Mouse (Mus musculus): ENCODE measurements at regions not wholly inside any gene's neighbourhood (a gene's known extent, or its start where the extent isn't known, plus 50 kb on each side); places are given as distances from the start of the nearest gene placed in this dataset.

DNA sequence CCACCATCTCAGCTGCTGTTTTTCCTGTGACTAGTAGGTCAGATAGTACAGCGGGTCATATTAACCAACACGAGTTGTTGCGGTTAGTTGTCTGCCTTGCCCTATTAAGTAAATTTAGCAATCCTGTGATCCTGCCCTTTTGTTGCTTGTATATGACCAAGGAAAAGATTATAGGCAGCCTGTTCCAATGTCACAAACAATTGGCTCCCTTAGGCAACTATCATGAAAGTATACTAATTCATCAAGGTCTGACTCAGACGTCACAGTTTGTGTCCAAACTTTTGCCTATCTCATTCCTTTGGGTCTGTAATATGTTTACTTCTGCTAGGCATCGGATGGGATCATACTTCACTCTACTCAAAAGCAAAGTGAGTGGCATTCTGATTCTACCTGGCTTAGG, 100.4 kb upstream of the Fggy start:
- no peaks in the 10 kb centered on the region for H3K36me3 ChIP-seq (ENCODE audit: insufficient read depth, low read length)
- TF ChIP-seq NANOG (IDR thresholded peaks at IDR 0.05; ENCODE audit: borderline replicate concordance, low read length) (no peak), POU5F1 (IDR thresholded peaks at IDR 0.05; ENCODE audit: borderline replicate concordance, low read length) (no peak), CTCF (conservative IDR thresholded peaks at IDR 0.05; ENCODE audit: low read length) (no peak)
- no peaks in the 10 kb centered on the region for H3K27me3 ChIP-seq (ENCODE audit: insufficient read depth, low read length)
- no peaks in the 10 kb centered on the region for H3K4me1 ChIP-seq (replicated peaks; ENCODE audit: low read depth, low read length)
- no peak overlapping the region for H3K4me3 ChIP-seq (replicated peaks; ENCODE audit: low read length)
- H3K9me3 ChIP-seq (ENCODE audit: low read length) = no peaks in the 10 kb centered on the region

DNA sequence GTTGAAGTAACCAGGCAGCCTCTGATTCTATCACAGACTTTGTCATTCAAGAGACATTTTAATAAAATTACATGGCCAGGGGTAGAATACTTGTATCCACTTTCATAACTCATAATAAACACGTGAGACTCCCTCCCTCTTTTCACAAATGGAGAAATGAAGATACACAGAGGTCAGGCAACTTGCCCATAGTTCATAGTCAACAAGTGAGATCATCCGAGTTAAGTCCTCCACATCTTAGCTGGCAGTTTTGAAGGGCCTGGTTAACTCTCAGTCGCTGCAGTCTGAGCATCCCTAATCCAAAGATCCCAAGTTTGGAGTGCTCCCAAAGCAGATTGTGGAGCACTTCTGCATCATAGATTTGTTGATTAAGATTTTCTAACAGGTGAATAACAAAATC, 94.8 kb upstream of the Fggy start:
- Histone ChIP-seq H3K4me1 (replicated peaks; ENCODE audit: low read depth, low read length) (no peaks in the 10 kb centered on the region), H3K4me3 (replicated peaks; ENCODE audit: low read length) (no peak overlapping the region), H3K9me3 (ENCODE audit: low read length) (no peaks in the 10 kb centered on the region), H3K36me3 (ENCODE audit: insufficient read depth, low read length) (no peaks in the 10 kb centered on the region), H3K27me3 (ENCODE audit: insufficient read depth, low read length) (no peaks in the 10 kb centered on the region)
- no peak for TF ChIP-seq CTCF (conservative IDR thresholded peaks at IDR 0.05; ENCODE audit: low read length)
- no peak for TF ChIP-seq NANOG (IDR thresholded peaks at IDR 0.05; ENCODE audit: borderline replicate concordance, low read length)
- no peak for TF ChIP-seq POU5F1 (IDR thresholded peaks at IDR 0.05; ENCODE audit: borderline replicate concordance, low read length)

DNA sequence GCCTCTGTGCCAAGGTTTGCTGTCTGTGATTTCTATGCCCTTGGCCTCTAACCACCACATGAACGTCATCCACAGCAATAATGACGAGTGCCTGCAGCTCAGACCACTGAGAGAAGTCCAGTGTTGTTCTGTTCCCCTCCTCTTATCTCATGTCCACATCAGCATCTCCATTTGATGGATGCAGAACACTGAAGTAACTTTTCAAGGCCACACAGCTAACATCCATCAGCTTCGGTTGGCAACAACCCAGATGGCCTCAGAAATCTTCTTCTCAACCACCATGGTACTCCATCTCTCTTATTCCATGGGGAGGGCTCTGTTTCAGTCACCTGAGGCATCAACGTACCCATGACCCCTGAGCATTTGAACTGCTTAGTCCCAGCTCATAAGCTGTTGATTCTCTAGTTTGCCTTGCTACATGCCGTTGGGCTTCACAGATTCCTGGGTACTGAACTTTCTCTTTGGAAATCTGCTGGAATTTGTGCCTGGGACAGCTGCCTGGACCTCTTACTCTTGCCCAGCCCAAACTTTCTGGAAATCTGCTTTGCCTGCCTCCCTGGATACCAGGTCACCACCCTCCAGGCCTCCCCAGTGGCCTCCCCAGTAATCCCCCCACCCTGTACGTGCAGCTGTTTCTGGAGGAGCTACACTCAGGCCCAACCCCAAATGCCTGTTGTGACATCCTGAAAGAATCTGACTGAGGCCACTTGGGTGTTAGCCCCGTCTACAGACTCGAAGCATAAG, 94.1 kb upstream of the Fggy start:
- no peaks in the 10 kb centered on the region for H3K36me3 ChIP-seq (ENCODE audit: insufficient read depth, low read length)
- no peak overlapping the region for H3K4me3 ChIP-seq (replicated peaks; ENCODE audit: low read length)
- H3K4me1 ChIP-seq (replicated peaks; ENCODE audit: low read depth, low read length) = no peaks in the 10 kb centered on the region
- no peaks in the 10 kb centered on the region for H3K9me3 ChIP-seq (ENCODE audit: low read length)
- H3K27me3 ChIP-seq (ENCODE audit: insufficient read depth, low read length) = no peaks in the 10 kb centered on the region
- TF ChIP-seq CTCF (conservative IDR thresholded peaks at IDR 0.05; ENCODE audit: low read length) = no peak
- no peak for TF ChIP-seq POU5F1 (IDR thresholded peaks at IDR 0.05; ENCODE audit: borderline replicate concordance, low read length)
- TF ChIP-seq NANOG (IDR thresholded peaks at IDR 0.05; ENCODE audit: borderline replicate concordance, low read length) = no peak

DNA sequence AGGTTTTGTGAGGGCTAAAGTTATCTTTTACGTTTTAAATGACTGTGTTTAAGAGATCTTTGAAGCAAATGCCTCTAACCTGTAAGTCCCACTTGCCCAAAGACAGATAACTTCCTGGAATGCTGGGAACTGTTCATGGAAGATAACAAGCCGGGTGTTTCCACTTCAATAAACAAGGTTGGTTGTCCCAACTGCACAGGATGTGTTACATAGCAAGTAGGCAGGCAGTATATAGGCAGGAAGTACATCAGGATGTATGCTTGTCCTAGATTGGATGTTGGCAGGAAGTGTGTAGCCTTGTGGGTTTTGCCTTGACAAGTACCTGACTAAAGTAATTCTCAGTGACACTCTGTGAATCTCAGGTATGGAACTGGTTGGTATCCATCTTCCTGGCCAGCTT, 90.7 kb upstream of the Fggy start:
- TF ChIP-seq CTCF (conservative IDR thresholded peaks at IDR 0.05; ENCODE audit: low read length) (no peak), POU5F1 (IDR thresholded peaks at IDR 0.05; ENCODE audit: borderline replicate concordance, low read length) (no peak), NANOG (IDR thresholded peaks at IDR 0.05; ENCODE audit: borderline replicate concordance, low read length) (no peak)
- Histone ChIP-seq H3K27me3 (ENCODE audit: insufficient read depth, low read length) (no peaks in the 10 kb centered on the region), H3K36me3 (ENCODE audit: insufficient read depth, low read length) (no peaks in the 10 kb centered on the region), H3K4me3 (replicated peaks; ENCODE audit: low read length) (no peak overlapping the region), H3K4me1 (replicated peaks; ENCODE audit: low read depth, low read length) (no peaks in the 10 kb centered on the region), H3K9me3 (ENCODE audit: low read length) (no peaks in the 10 kb centered on the region)

DNA sequence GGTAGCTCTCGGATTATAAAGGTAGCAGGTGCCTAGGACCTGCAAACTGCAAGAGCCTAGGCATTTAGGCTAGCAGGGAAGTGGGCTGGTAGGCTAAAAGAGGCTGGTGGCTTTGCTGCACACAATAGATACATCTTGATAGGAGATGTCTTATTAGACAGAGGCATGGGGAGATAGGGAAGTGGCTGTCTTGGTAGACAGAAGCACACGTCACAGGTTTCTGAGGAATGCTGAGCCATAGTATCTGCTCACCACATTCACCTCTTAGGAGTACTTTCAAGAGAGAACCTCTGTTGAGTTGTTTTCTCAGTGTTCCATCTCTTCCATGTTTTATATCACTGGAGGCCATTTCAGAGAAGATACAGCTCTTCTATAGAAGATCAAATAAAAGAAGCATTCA, 89.8 kb upstream of the Fggy start:
- Histone ChIP-seq H3K36me3 (ENCODE audit: insufficient read depth, low read length) (no peaks in the 10 kb centered on the region), H3K4me3 (replicated peaks; ENCODE audit: low read length) (no peak overlapping the region), H3K4me1 (replicated peaks; ENCODE audit: low read depth, low read length) (no peaks in the 10 kb centered on the region), H3K27me3 (ENCODE audit: insufficient read depth, low read length) (no peaks in the 10 kb centered on the region), H3K9me3 (ENCODE audit: low read length) (no peaks in the 10 kb centered on the region)
- TF ChIP-seq NANOG (IDR thresholded peaks at IDR 0.05; ENCODE audit: borderline replicate concordance, low read length) (no peak), POU5F1 (IDR thresholded peaks at IDR 0.05; ENCODE audit: borderline replicate concordance, low read length) (no peak), CTCF (conservative IDR thresholded peaks at IDR 0.05; ENCODE audit: low read length) (no peak)

DNA sequence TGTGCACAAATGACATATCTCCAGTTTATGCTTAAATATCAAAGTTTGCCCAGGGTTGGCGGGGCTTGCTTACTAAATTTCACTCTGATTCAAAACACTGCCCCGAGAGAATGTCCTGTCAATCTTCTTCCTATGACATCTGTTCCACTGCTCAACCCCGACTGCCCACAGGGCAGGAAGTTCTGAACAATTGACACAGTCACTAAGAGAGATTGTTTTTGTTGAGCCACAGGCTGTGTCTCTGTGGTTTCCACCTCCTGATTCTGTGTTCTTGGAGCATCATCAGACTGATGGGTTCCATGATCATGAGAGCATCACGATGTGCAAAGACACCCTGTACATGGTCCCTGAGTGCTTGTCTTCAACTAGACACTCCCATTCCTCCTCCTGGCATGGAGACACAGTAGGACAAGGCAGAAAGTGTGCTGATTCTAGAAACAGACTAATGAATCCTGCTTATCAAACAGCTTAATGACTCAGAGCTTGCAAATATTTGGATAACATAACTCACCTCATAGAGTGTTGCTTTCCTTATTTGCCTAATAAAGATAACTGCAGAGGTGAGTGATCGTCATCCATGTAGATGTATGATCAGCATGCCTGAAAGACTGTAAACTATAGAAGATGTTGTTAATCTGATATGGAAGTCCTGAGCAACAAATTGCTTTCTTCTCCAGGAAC, 82.4 kb upstream of the Fggy start:
- no peaks in the 10 kb centered on the region for H3K4me1 ChIP-seq (replicated peaks; ENCODE audit: low read depth, low read length)
- no peak overlapping the region for H3K4me3 ChIP-seq (replicated peaks; ENCODE audit: low read length)
- no peaks in the 10 kb centered on the region for H3K36me3 ChIP-seq (ENCODE audit: insufficient read depth, low read length)
- H3K27me3 ChIP-seq (ENCODE audit: insufficient read depth, low read length) = no peaks in the 10 kb centered on the region
- no peaks in the 10 kb centered on the region for H3K9me3 ChIP-seq (ENCODE audit: low read length)
- TF ChIP-seq NANOG (IDR thresholded peaks at IDR 0.05; ENCODE audit: borderline replicate concordance, low read length) (no peak), POU5F1 (IDR thresholded peaks at IDR 0.05; ENCODE audit: borderline replicate concordance, low read length) (no peak), CTCF (conservative IDR thresholded peaks at IDR 0.05; ENCODE audit: low read length) (no peak)

DNA sequence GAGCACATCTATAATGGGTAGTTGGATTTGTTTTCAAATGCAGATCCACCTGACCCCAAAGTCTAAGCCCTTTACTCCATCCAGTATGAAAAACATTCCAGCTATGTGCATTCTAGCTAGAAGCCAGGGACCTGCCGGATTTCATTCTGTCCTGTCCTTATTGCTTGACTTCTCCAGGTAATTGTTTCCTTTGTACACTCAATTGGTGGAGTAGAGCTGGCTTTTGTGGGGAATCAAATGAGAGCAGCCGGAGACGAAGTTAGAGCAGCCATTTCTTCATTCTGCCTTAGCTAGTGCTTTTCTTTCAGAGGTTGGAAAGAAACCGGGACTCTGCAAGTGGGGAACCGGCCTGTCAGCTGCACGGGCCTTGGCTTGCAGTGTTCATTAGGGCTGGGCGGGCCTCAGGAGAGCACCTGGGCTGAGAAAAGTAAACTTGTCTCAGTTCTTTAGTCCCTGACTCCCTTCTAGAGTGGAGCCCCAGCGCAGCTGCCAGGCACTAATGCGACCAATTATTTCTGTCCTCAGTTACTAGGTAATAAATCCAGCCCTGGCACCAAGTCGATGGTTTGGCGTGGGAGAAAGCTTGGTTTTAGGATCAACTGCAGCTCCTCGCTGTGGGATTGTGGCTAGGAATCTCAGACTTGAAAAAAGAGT, 81.1 kb upstream of the Fggy start:
- Histone ChIP-seq H3K4me1 (replicated peaks; ENCODE audit: low read depth, low read length) (no peaks in the 10 kb centered on the region), H3K4me3 (replicated peaks; ENCODE audit: low read length) (peak overlapping the region; percentile 51), H3K36me3 (ENCODE audit: insufficient read depth, low read length) (no peaks in the 10 kb centered on the region), H3K9me3 (ENCODE audit: low read length) (no peaks in the 10 kb centered on the region), H3K27me3 (ENCODE audit: insufficient read depth, low read length) (no peaks in the 10 kb centered on the region)
- TF ChIP-seq NANOG (IDR thresholded peaks at IDR 0.05; ENCODE audit: borderline replicate concordance, low read length) (no peak), CTCF (conservative IDR thresholded peaks at IDR 0.05; ENCODE audit: low read length) (no peak), POU5F1 (IDR thresholded peaks at IDR 0.05; ENCODE audit: borderline replicate concordance, low read length) (no peak)

DNA sequence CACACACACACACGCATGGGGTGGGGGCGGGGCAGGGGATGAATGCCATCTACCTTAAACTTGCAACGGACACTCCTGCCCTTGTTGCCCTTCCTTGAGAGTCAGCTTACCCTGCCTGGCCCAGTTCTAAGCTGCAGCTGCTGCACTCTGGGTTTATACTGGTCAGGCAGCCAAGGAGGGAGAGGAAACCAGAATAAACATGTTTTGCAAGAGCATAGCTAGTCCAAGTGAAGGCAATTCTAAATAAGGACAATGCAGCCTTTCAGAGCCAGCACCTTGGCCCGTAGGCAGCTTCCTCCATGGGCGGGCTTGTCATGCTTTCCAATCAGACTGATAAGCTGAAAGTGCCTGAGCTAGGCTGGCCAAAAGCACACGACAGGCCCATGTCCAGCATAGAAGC, 73.7 kb upstream of the Fggy start:
- H3K4me3 ChIP-seq (replicated peaks; ENCODE audit: low read length) = no peak overlapping the region
- H3K4me1 ChIP-seq (replicated peaks; ENCODE audit: low read depth, low read length) = no peaks in the 10 kb centered on the region
- no peaks in the 10 kb centered on the region for H3K9me3 ChIP-seq (ENCODE audit: low read length)
- H3K27me3 ChIP-seq (ENCODE audit: insufficient read depth, low read length) = 0 out of 2 replicates have a peak, but pooled peaks cover 2% of the 10 kb centered on the region
- no peaks in the 10 kb centered on the region for H3K36me3 ChIP-seq (ENCODE audit: insufficient read depth, low read length)
- TF ChIP-seq CTCF (conservative IDR thresholded peaks at IDR 0.05; ENCODE audit: low read length) = no peak
- no peak for TF ChIP-seq NANOG (IDR thresholded peaks at IDR 0.05; ENCODE audit: borderline replicate concordance, low read length)
- TF ChIP-seq POU5F1 (IDR thresholded peaks at IDR 0.05; ENCODE audit: borderline replicate concordance, low read length) = no peak

All from E14TG2a.4 (cell line).